Mouse (Mus musculus) forebrain, embryonic 11.5 days (tissue): ENCODE measurements around the gene Fhl3. TPM values are rescaled to one million over a fixed set of nuclear protein-coding genes. Genes with fewer than 3 reads are reported as not detected.
"Not testable (repeated sequence)": the region's sequence is repeated elsewhere in the genome, so short reads cannot be mapped to it uniquely, and the experiment has no call there.

Experiments
- ATAC-seq: fragments of 200-750 bp; cut with Nextera tagmentation; replicated peaks from 2 replicates; pipeline ENCODE4 v1.8.0; 2017; ENCODE audit warnings: moderate TSS enrichment; ENCODE audit not compliant: low FRiP score
- DNase-seq: peaks from one replicate; pipeline ENCODE4 v3.0.0-alpha.2; 2017; ENCODE audit warnings: low spot score
- H3K27ac ChIP-seq: fragments of 300-500 bp; sonication (generic); 2 replicates; pipeline ENCODE4 v1.5.1; 2014; ENCODE audit warnings: low read depth, low read length
- H3K27me3 ChIP-seq: fragments of 300-500 bp; sonication (generic); 2 replicates; pipeline ENCODE4 v1.6.1; 2014; ENCODE audit warnings: mild to moderate bottlenecking, low read length, mixed read lengths; ENCODE audit not compliant: control insufficient read depth, insufficient read depth
- H3K36me3 ChIP-seq: fragments of 300-500 bp; sonication (generic); 2 replicates; pipeline ENCODE4 v1.6.1; 2014; ENCODE audit warnings: mild to moderate bottlenecking, low read length, moderate library complexity, mixed read lengths; ENCODE audit not compliant: control insufficient read depth, insufficient read depth
- H3K4me1 ChIP-seq: fragments of 300-500 bp; sonication (generic); replicated peaks from 2 replicates; pipeline ENCODE4 v1.6.1; 2014; ENCODE audit warnings: low read length, mixed read lengths; ENCODE audit not compliant: control insufficient read depth, insufficient read depth
- H3K4me2 ChIP-seq: fragments of 300-500 bp; sonication (generic); 2 replicates; pipeline ENCODE4 v1.6.1; 2014; ENCODE audit warnings: low read depth, mild to moderate bottlenecking, low read length, moderate library complexity, mixed read lengths; ENCODE audit not compliant: severe bottlenecking
- H3K4me3 ChIP-seq: fragments of 300-500 bp; sonication (generic); 2 replicates; pipeline ENCODE4 v1.5.1; 2014; ENCODE audit warnings: low read depth, low read length
- H3K9ac ChIP-seq: fragments of 300-500 bp; sonication (generic); 2 replicates; pipeline ENCODE4 v1.6.1; 2014; ENCODE audit warnings: low read length
- H3K9me3 ChIP-seq: fragments of 300-500 bp; sonication (generic); 2 replicates; pipeline ENCODE4 v1.6.1; 2016; ENCODE audit warnings: low read length, mixed read lengths; ENCODE audit not compliant: control insufficient read depth
- WGBS: fragments of 180-500 bp; shearing (Covaris S2); extraction: QIAGEN DNeasy Blood & Tissue Kit; methylation state at CpG from one replicate; pipeline ENCODE4 v1.1.7; 2014; 5-methylcytosine and 5-hydroxymethylcytosine counted together
- polyA plus RNA-seq: library from polyadenylated mRNA; unstranded; fragments of >200 nt; fragmentation: Nextera tagmentation; extraction: Ambion mirVana; gene quantifications from 2 replicates; pipeline ENCODE4 v1.2.1, GENCODE M21; 2014

Fhl3 gene
- polyA plus RNA-seq, 1 experiment from 2014 or later: 5.5 TPM

GRCm38 (mm10) chr4:124710776-124711291 lies 10.3 kb downstream of the Fhl3 start:
- H3K4me2 ChIP-seq: no peak overlapping the region

GRCm38 (mm10) chr4:124712618-124713017 lies 12.1 kb downstream of the Fhl3 start:
- no peaks in the 10 kb centered on the region for H3K9me3 ChIP-seq
- H3K4me3 ChIP-seq: no peak overlapping the region
- no peaks in the 10 kb centered on the region for H3K36me3 ChIP-seq
- WGBS: 82% methylated on average over 6 of the region's 6 CpGs
- no peak overlapping the region for H3K9ac ChIP-seq
- ATAC-seq (no peak), DNase-seq (no peak)
- H3K4me2 ChIP-seq: no peak overlapping the region
- H3K27ac ChIP-seq: no peak overlapping the region
- no peaks in the 10 kb centered on the region; the same call in 1 of the 2 replicates for H3K27me3 ChIP-seq
- H3K4me1 ChIP-seq: peaks cover 23% of the 10 kb centered on the region; the same call in 1 of the 2 replicates

More at GRCm38 (mm10) chr4:124710776-124711291, 10.3 kb downstream of the Fhl3 start:
- DNase-seq (no peak), ATAC-seq (no peak)
- Histone ChIP-seq H3K4me3 (no peak overlapping the region), H3K4me1 (peaks cover 20% of the 10 kb centered on the region; the same call in 1 of the 2 replicates), H3K9me3 (no peaks in the 10 kb centered on the region), H3K27me3 (no peaks in the 10 kb centered on the region; the same call in 1 of the 2 replicates), H3K27ac (no peak overlapping the region), H3K36me3 (no peaks in the 10 kb centered on the region), H3K9ac (no peak overlapping the region)
- WGBS: 5% methylated on average over 5 of the region's 5 CpGs

GRCm38 (mm10) chr4:124713850-124714249 lies 13.3 kb downstream of the Fhl3 start:
- not testable (repeated sequence) for H3K4me3 ChIP-seq, H3K4me2 ChIP-seq, H3K9me3 ChIP-seq, DNase-seq, H3K9ac ChIP-seq, H3K27me3 ChIP-seq, H3K36me3 ChIP-seq, ATAC-seq, H3K27ac ChIP-seq
- 84% methylated on average over 4 of the region's 5 CpGs for WGBS
- H3K4me1 ChIP-seq: peaks cover 18% of the 10 kb centered on the region; the same call in 1 of the 2 replicates

GRCm38 (mm10) chr4:124714545-124715481 lies 14.3 kb downstream of the Fhl3 start, which contains the start of gene Sf3a3:
TSS of gene Sf3a3 (plus strand) at chr4:124714776.
- peaks cover 7% of the 10 kb centered on the region; the same call in 1 of the 2 replicates for H3K36me3 ChIP-seq
- ATAC-seq (peak; percentile 88), DNase-seq (peak; percentile 96)
- peak within 1 kb of the TSS; percentile 96 for H3K4me3 ChIP-seq
- H3K9ac ChIP-seq: peak within 1 kb of the TSS; percentile 92
- peak within 1 kb of the TSS; percentile 82 for H3K4me2 ChIP-seq
- under 1% methylated on average over 57 of the region's 57 CpGs for WGBS
- no peaks in the 10 kb centered on the region for H3K27me3 ChIP-seq
- H3K27ac ChIP-seq: no peak within 1 kb of the TSS
- H3K4me1 ChIP-seq: peaks cover 10% of the 10 kb centered on the region; the same call in 1 of the 2 replicates
- H3K9me3 ChIP-seq: no peaks in the 10 kb centered on the region

- no peaks in the 10 kb centered on the region for H3K9me3 ChIP-seq
- no peaks in the 10 kb centered on the region for H3K27me3 ChIP-seq
- H3K27ac ChIP-seq: no peak overlapping the region
- DNase-seq (no peak), ATAC-seq (no peak)
- WGBS: 93% methylated on average over 4 of the region's 4 CpGs
- no peak overlapping the region for H3K4me2 ChIP-seq
- no peak overlapping the region for H3K4me3 ChIP-seq
- peaks cover 9% of the 10 kb centered on the region; the same call in 1 of the 2 replicates for H3K36me3 ChIP-seq
- peaks cover 10% of the 10 kb centered on the region; the same call in 1 of the 2 replicates for H3K4me1 ChIP-seq
- H3K9ac ChIP-seq: no peak overlapping the region
Measured at GRCm38 (mm10) chr4:124719101-124719500, 18.6 kb downstream of the Fhl3 start.

DNA sequence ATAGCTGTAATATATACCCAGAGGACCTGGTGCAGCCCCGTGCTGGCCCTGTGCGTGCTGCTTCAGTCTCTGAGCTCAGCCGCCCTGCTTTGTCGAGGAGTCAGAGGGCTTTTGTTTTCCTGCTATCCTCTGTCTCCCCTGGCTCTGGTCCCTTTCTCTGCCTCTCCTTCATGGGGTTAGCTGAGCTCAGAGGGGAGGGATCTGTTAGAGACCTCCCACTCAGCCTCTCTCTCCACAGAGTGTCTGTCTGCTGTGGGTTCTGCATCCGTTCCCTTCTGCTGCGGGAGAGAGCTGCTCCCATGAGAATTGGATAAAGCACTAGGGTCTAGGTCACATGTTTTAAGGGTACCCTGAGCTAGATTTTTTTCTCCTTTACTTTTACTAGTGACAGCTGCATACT lies 25.6 kb downstream of the Fhl3 start:
- Histone ChIP-seq H3K4me3 (no peak overlapping the region), H3K9ac (no peak overlapping the region), H3K9me3 (no peaks in the 10 kb centered on the region), H3K27me3 (no peaks in the 10 kb centered on the region), H3K27ac (no peak overlapping the region), H3K4me2 (no peak overlapping the region), H3K36me3 (peaks cover 30% of the 10 kb centered on the region), H3K4me1 (no peaks in the 10 kb centered on the region)
- no peak for ATAC-seq
- 86% methylated on average over 6 of the region's 6 CpGs for WGBS
- DNase-seq: no peak

DNA sequence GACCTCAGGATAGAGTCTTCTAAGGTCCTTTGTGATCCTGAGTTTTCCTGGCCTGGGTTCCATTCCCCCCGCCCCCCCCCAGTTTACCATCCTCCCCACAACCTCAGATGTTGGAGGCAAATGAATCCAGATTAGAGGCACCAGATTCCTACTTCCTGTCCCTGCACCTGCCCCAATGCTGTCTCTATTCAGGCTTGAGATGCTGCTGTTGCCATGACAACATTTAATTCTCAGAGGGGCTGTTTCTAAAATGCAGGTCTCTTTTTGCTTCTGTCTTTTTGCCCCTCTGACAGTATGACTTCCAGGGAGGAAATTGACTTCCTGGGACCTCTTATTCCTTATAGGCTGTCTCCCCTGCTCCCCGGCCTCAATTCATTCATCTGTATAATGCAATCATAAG lies 36.5 kb downstream of the Fhl3 start:
- H3K4me2 ChIP-seq: no peak overlapping the region
- 66% methylated on average over 2 of the region's 2 CpGs for WGBS
- H3K27ac ChIP-seq: no peak overlapping the region
- no peak overlapping the region for H3K9ac ChIP-seq
- H3K36me3 ChIP-seq: no peaks in the 10 kb centered on the region
- H3K27me3 ChIP-seq: no peaks in the 10 kb centered on the region
- peaks cover 2% of the 10 kb centered on the region; the same call in 1 of the 2 replicates for H3K4me1 ChIP-seq
- DNase-seq (no peak), ATAC-seq (no peak)
- no peak overlapping the region for H3K4me3 ChIP-seq
- no peaks in the 10 kb centered on the region for H3K9me3 ChIP-seq

DNA sequence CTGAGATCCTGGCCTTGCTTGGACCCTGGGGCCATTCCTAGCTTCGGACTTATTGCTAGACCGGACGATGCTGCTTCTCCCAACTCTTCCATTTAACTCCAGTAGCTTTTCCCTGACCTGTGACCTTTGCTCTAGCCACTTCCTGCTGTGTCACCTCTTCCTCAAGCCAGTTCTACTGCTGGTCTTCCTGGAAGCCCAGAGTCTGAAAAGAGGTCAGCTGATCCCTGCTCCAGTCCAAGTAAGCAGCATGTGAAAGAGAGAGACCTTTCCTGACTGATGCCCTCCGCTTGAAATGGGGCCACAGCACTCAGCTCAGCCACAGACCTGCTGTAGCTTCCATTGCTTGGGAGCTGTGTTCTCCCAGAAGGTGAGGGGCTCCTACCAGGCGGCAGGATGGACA lies 37.0 kb downstream of the Fhl3 start:
- H3K9ac ChIP-seq: no peak overlapping the region
- H3K27me3 ChIP-seq: no peaks in the 10 kb centered on the region
- DNase-seq: no peak
- 82% methylated on average over 5 of the region's 5 CpGs for WGBS
- H3K9me3 ChIP-seq: no peaks in the 10 kb centered on the region
- ATAC-seq: no peak
- H3K4me3 ChIP-seq: no peak overlapping the region
- peaks cover 5% of the 10 kb centered on the region; the same call in 1 of the 2 replicates for H3K4me1 ChIP-seq
- H3K27ac ChIP-seq: no peak overlapping the region
- no peaks in the 10 kb centered on the region for H3K36me3 ChIP-seq
- H3K4me2 ChIP-seq: no peak overlapping the region
